ENCODE assay signal across 11 mouse cellular contexts in genomic region chr8:54991840-54992609, GRCm38 (mm10). TPM values are rescaled to one million over a fixed set of nuclear protein-coding genes. Genes with fewer than 3 reads are reported as not detected.
DNase-seq lines count a peak whose midpoint lies in the region; ATAC-seq and TF ChIP-seq lines count a peak whose summit lies in the region.
"Had no signal": no experiment of that assay in that cellular context is flagged by ENCODE, and none has a peak within 500 bp of the region (broad histone marks: within the 10 kb centered on the region; RNA-seq: fewer than 3 reads in every experiment).

No protein-coding gene starts in this region.

- peak; percentile 59 to 65 for DNase-seq in layer of hippocampus, adult 2 months (ENCODE audit: low spot score in 2 of 2)
- no peak for DNase-seq in layer of hippocampus, adult 9-10 months (ENCODE audit: low spot score)
- peak; percentile 47 to 84 for DNase-seq in cerebellum, adult 2 months
- DNase-seq in retina, postnatal 1 day = peak; percentile 87
- no peak for DNase-seq in natural killer cell, adult 2 months (ENCODE audit: low spot score in 2 of 2)
- DNase-seq in heart, embryonic 10.5 days (ENCODE audit: low spot score) = no peak
- DNase-seq: adrenal gland, adult 2 months; gastrocnemius, adult 2 months had no signal

- no peak for TF ChIP-seq CTCF in layer of hippocampus, adult 2 months (conservative IDR thresholded peaks at IDR 0.05)
- no peak for TF ChIP-seq CTCF in cerebellum, adult 2 months (IDR thresholded peaks at IDR 0.05; ENCODE audit: borderline replicate concordance, insufficient read depth, low read depth, low read length)

- H3K9ac ChIP-seq in hindbrain, embryonic 15.5 days = no peak overlapping the region
- H3K9ac ChIP-seq: heart, embryonic 15.5 days had no signal

- H3K4me1 ChIP-seq in cerebellum, adult 2 months (ENCODE audit: control insufficient read depth, insufficient read depth, low read length) = peaks cover 15% of the 10 kb centered on the region
- H3K4me1 ChIP-seq in hindbrain, embryonic 15.5 days (replicated peaks) = peaks cover 15% of the 10 kb centered on the region
- no peaks in the 10 kb centered on the region for H3K4me1 ChIP-seq in heart, embryonic 10.5 days
- H3K4me1 ChIP-seq: heart, embryonic 15.5 days had no signal

- no peaks in the 10 kb centered on the region for H3K27me3 ChIP-seq in cerebellum, adult 2 months (ENCODE audit: control insufficient read depth, insufficient read depth, low read length)
- H3K27me3 ChIP-seq in hindbrain, embryonic 15.5 days = no peaks in the 10 kb centered on the region
- no peaks in the 10 kb centered on the region for H3K27me3 ChIP-seq in heart, embryonic 10.5 days (ENCODE audit: insufficient read depth, poor library complexity, severe bottlenecking)
- H3K27me3 ChIP-seq: heart, embryonic 15.5 days had no signal

- no peak for TF ChIP-seq POLR2A in cerebellum, adult 2 months (IDR thresholded peaks at IDR 0.05; ENCODE audit: borderline replicate concordance, insufficient read depth, low read length)

- H3K4me2 ChIP-seq in hindbrain, embryonic 15.5 days = no peak overlapping the region
- H3K4me2 ChIP-seq: heart, embryonic 15.5 days had no signal

- WGBS in cerebellum, adult 2 months = 11% methylated on average over 3 of the region's 3 CpGs
- whole genome bisulfite sequencing in hindbrain, embryonic 15.5 days = 48% methylated on average over 3 of the region's 3 CpGs
- WGBS in heart, embryonic 10.5 days = 69% methylated on average over 3 of the region's 3 CpGs

- peak; percentile 65; the same call in 1 of the 2 replicates for ATAC-seq in hindbrain, embryonic 15.5 days (ENCODE audit: low FRiP score, low read depth)
- ATAC-seq: intestine, postnatal 0 days had no signal

- H3K36me3 ChIP-seq in hindbrain, embryonic 15.5 days = no peaks in the 10 kb centered on the region
- H3K36me3 ChIP-seq in heart, embryonic 10.5 days = no peaks in the 10 kb centered on the region
- H3K36me3 ChIP-seq: heart, embryonic 15.5 days had no signal

- peak overlapping the region; percentile 79 for H3K27ac ChIP-seq in layer of hippocampus, adult 2 months
- H3K27ac ChIP-seq in cerebellum, adult 2 months (ENCODE audit: insufficient read depth, low read length) = peak overlapping the region; percentile 49; the same call in 1 of the 2 replicates
- peak overlapping the region; percentile 11; the same call in 1 of the 2 replicates for H3K27ac ChIP-seq in hindbrain, embryonic 15.5 days (replicated peaks)
- H3K27ac ChIP-seq in heart, embryonic 10.5 days = no peak overlapping the region
- H3K27ac ChIP-seq: gastrocnemius, adult 2 months; heart, embryonic 15.5 days had no signal

- H3K4me3 ChIP-seq in layer of hippocampus, adult 2 months = no peak overlapping the region
- H3K4me3 ChIP-seq in cerebellum, adult 2 months (replicated peaks; ENCODE audit: insufficient read depth, low read depth, low read length) = no peak overlapping the region
- H3K4me3 ChIP-seq in hindbrain, embryonic 15.5 days = no peak overlapping the region
- no peak overlapping the region for H3K4me3 ChIP-seq in heart, embryonic 10.5 days
- H3K4me3 ChIP-seq: gastrocnemius, adult 2 months; heart, embryonic 15.5 days had no signal

- no peaks in the 10 kb centered on the region for H3K9me3 ChIP-seq in hindbrain, embryonic 15.5 days
- H3K9me3 ChIP-seq in heart, embryonic 10.5 days = no peaks in the 10 kb centered on the region
- H3K9me3 ChIP-seq: heart, embryonic 15.5 days had no signal

RNA-seq across cellular contexts. Expression of gene Gpm6a, which starts 37.4 kb away (rescaled TPM):
- total RNA-seq in layer of hippocampus, adult 2 months (2021) = 100 to 1,000 TPM; 959 to 981 TPM
- 556 and 633 TPM in 2 replicates for polyA plus RNA-seq in cerebellum, adult 2 months (2012; rRNA removed)
- 461 and 473 TPM in 2 replicates for polyA plus RNA-seq in hindbrain, embryonic 15.5 days (2015; fragmentation: Nextera tagmentation; extraction: Ambion mirVana)
- polyA plus RNA-seq in heart, embryonic 10.5 days (2016; fragmentation: Nextera tagmentation; extraction: Ambion mirVana) = 6.3 and 11.3 TPM in 2 replicates

Comparison
In these comparisons a context has a peak if more than half of its experiments do, and no peak if none do; other contexts are left out.
1. DNase-seq: peak in layer of hippocampus, adult 2 months (2 of 2), cerebellum, adult 2 months (2 of 2) and retina, postnatal 1 day (single experiment); none in layer of hippocampus, adult 9-10 months (single experiment), natural killer cell, adult 2 months (0 of 2) and heart, embryonic 10.5 days (single experiment).
2. RNA of gene Gpm6a, which starts 37.4 kb away (polyA plus RNA-seq): 556 to 633 TPM in cerebellum, adult 2 months and 461 to 473 TPM in hindbrain, embryonic 15.5 days; 6.3 to 11.3 TPM in heart, embryonic 10.5 days; every median in the first group is over 10 times any median in the second.